Mouse (Mus musculus) testis, adult 10 weeks (tissue): ENCODE measurements around the gene Nim1k. TPM values are rescaled to one million over a fixed set of nuclear protein-coding genes. Genes with fewer than 3 reads are reported as not detected.

Source experiments
- polyA plus RNA-seq: library from polyadenylated mRNA; stranded (reverse); fragments of 350-450 nt; fragmentation: Illumina TruSeq; extraction: RNeasy Lipid Tissue Mini Kit (QIAGEN cat#74804); gene quantifications from one replicate; pipeline ENCODE4 v1.2.3, GENCODE M21; 2014; ENCODE audit warnings: low read depth, low replicate concordance

Nim1k gene
- 5.9 TPM for polyA plus RNA-seq

DNA sequence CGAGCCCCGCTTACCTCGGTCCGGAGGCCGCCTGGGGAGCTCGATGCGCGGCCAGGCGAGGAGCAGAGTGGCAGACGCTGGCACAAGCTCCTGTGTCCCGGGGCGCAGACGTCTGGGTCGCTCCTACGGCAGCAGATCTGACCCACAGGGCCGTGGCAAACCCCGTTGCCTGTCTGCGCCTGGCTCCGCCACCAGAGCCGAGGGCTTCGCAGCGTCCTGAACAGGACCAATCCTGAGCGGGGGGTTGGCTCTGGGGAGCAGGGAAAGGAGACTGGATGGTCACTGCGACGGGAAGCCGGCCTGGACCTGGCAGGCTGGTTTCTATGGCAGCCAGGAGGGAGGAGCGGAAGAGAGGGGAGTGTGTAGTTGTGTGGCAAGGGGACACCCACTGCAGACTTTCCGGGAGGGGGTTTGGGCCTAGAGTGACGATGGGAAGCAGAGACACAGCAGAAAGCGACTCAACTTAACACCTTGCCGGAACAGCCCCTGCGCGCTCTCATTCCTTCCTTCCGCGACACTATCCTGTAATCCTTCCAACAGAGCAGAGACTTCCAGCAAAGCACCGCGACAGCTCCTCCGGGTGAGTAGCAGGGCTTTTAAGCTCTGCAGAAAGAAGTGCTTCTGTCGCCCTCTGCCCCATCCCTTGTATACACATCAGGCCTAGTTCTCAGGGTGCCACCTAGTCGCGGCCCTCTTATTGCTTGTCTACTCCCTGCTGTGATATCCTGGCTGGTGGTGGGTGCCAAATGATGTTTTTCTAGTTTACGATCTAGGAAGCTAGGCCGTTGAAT is at the start of gene Nim1k:
Nim1k (minus strand) TSS at position 202 of the 791 bp plus-strand sequence.

DNA sequence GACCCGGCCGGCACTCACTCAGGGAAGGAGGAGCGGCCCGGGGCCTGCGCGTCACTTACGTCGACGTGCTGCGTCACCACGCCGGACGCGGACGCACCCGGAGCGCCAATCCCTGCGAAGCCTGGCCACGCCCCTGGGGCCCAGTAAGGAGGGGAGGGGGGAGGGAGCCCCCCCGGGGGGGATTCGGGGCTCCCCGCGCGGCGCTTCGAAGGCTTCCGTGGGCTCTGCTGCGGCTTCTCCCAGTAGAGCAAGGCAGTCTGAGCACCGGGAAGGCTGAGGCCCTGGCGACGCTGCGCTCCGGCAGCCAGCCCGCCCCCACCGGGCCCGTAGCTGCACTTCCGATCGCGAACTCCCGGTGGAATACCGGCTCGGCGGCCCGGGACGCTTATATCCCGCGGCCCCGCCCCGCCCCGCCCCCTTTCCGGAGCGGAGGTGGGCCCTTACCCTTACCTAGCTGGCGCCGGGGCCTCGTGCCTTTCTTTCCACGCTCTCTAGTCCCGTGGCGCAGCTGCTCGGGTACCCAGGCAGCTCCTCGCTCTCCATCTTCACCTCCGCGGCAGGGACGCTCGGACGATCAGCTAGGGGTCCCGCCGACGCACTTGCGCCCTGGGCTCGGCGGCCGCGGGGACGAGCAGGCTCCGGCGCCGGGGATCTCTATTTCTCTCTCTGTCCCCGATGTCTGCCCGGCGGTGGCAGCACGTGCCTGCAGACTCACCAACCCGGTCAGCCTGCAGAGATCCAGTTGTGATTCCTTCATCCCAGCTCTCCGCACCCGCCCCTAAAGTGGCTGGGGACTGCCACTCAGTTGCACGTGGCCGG is 35.3 kb upstream of the Nim1k start, which contains the start of gene Zfp131:
Zfp131 (minus strand) TSS at position 129 of the 819 bp plus-strand sequence.

DNA sequence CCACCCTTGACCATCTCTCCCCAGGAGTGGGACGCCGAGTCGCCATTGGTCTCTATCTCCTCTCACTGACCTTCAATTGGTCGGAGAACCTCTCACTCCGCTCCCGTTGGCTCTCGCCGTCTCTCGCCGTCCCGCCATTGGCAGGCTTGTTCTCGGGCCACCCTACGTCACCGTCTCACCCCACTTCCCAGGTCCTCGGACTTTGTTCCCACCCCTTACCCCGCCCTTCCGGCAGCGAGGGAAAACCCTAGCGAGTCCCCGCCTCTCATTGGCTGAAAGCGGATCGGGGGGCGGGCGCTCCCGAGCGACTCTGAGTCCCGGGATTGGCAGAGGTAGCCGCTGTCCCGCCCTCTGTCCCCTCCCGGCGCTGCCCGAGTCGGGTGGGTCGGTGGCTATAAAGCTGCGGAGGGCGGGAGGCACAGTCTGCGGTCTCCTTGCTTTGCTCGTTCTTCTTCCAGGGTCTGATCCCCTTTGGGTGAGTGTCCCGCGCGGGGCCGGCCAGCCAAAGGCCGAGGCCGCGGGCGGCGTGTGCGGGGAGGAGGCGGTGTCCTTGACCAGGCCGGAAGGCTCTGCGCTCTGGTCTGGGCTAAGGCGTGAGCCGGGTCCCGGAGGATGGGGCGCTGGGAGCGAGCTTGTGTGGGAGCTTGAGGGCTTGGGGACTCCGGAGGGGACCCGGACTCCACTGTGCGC is 65.5 kb downstream of the Nim1k start, which contains the start of gene Hmgcs1:
Hmgcs1 (plus strand) TSS at position 341 of the 690 bp plus-strand sequence.

Other genes with a start within 250 kb of the Nim1k start
- 7.9 TPM for gene Ccl28, start 132.1 kb downstream of the Nim1k start, polyA plus RNA-seq
- gene Hmgcs1, start 65.5 kb downstream of the Nim1k start, polyA plus RNA-seq = 82.8 TPM
- gene Zfp131, start 35.0 kb upstream of the Nim1k start, polyA plus RNA-seq = 76.2 TPM
- gene AF067063, start 74.3 kb upstream of the Nim1k start, polyA plus RNA-seq = not detected
- not detected for gene D13Ertd608e, start 80.1 kb upstream of the Nim1k start, polyA plus RNA-seq
- gene Tcstv1, start 138.9 kb upstream of the Nim1k start, polyA plus RNA-seq = not detected
- not detected for gene Gm21761, start 173.4 kb upstream of the Nim1k start, polyA plus RNA-seq
- gene B020031M17Rik, start 194.9 kb upstream of the Nim1k start, polyA plus RNA-seq = not detected